Mouse (Mus musculus) liver, postnatal 0 days (tissue): ENCODE measurements around the gene Klhl10.

ENCODE experiments used
- CTCF ChIP-seq: sonication (generic); IDR thresholded peaks from 2 replicates; pipeline ENCODE4 v1.5.1; 2016; ENCODE audit warnings: antibody characterized with exemption, low read depth
- EP300 ChIP-seq: IDR thresholded peaks from 2 replicates; pipeline ENCODE4 v1.6.1; 2016; ENCODE audit warnings: antibody characterized with exemption, low read depth, mild to moderate bottlenecking

- no peak for TF ChIP-seq CTCF
- no peak for TF ChIP-seq EP300
Observed at GRCm38 (mm10) chr11:100457247-100457646, 15.5 kb downstream of the Klhl10 start.
